Mouse (Mus musculus): ENCODE measurements at regions not wholly inside any gene's neighbourhood (a gene's known extent, or its start where the extent isn't known, plus 50 kb on each side); places are given as distances from the start of the nearest gene placed in this dataset.
"Not testable (repeated sequence)": the region's sequence is repeated elsewhere in the genome, so short reads cannot be mapped to it uniquely, and the experiment has no call there.

GRCm38 (mm10) chr15:3699234-3699814, 116.0 kb upstream of the Ghr start:
- no peak for DNase-seq (ENCODE audit: low spot score in 2 of 2)

GRCm38 (mm10) chr15:3685254-3685653, 102.0 kb upstream of the Ghr start:
- no peak for DNase-seq (ENCODE audit: low spot score in 2 of 2)

- DNase-seq (ENCODE audit: low spot score in 2 of 2): not testable (repeated sequence)
These were observed 93.7 kb upstream of the Ghr start for GRCm38 (mm10) chr15:3677026-3677425.

- no peak for DNase-seq (ENCODE audit: low spot score in 2 of 2)
These were observed 89.3 kb upstream of the Ghr start for GRCm38 (mm10) chr15:3672586-3672985.

GRCm38 (mm10) chr15:3671169-3671568, 87.9 kb upstream of the Ghr start:
- no peak for DNase-seq (ENCODE audit: low spot score in 2 of 2)

- no peak for DNase-seq (ENCODE audit: low spot score in 2 of 2)
These were observed 86.1 kb upstream of the Ghr start for GRCm38 (mm10) chr15:3669411-3669810.

- DNase-seq (ENCODE audit: low spot score in 2 of 2): no peak
These were observed 85.6 kb upstream of the Ghr start for GRCm38 (mm10) chr15:3668863-3669262.

GRCm38 (mm10) chr15:3648741-3649140, 65.4 kb upstream of the Ghr start:
- DNase-seq (ENCODE audit: low spot score in 2 of 2): no peak

- no peak for DNase-seq (ENCODE audit: low spot score in 2 of 2)
These were observed 56.8 kb upstream of the Ghr start for GRCm38 (mm10) chr15:3640091-3640490.
